ENCODE assay signal across 7 mouse cellular contexts in the genomic region with DNA sequence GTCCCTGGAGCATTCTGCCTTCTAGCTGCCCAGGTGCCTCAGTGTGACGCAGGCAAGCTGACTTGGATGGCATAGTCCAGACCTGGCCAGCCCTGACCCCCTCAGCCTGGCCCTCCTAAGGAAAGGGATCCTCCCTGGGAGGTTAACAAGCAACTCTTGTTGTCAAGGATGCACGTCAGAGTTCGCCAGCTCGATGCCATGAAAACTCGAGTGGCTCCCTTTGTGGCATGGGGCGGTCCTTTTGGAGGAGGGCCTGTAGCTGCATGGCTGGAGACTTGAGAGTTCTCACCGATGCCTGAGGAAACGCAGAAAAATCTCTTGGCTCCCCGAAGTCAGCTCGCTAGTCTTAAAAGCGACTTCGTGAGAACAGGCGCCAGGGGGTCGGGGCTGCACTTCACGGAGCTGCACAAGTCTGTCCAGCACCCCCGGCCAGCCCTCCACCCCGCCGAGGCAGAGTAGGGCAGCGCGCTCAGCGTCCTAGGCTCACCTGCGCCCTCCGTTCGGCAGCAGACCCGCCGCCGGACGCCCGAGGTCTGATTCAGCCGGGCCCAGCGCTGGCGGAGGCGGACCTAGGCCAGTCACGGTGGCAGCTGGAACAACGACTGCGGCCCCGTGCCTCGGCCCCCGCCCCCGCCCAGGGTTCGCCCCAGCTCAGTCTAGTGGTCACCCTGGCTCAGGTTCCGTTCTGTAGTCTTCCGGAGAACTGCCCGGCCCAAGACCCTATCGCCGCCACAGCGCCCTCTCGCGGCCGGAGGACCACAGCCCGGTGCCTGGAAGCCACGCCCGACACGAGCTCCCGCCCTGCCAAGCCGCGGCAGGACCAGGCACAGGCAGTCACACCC. TPM values are rescaled to one million over a fixed set of nuclear protein-coding genes. Genes with fewer than 3 reads are reported as not detected.
DNase-seq lines count a peak whose midpoint lies in the region; ATAC-seq lines count a peak whose summit lies in the region.

A gene (minus strand): TSS at position 689 of the 842 bp plus-strand sequence.

- peaks cover 5% of the 10 kb centered on the region; the same call in 1 of the 2 replicates for H3K4me1 ChIP-seq in embryonic facial prominence, embryonic 11.5 days (ENCODE audit: control insufficient read depth, insufficient read depth, low read length)
- peaks cover 21% of the 10 kb centered on the region for H3K4me1 ChIP-seq in limb, embryonic 11.5 days (ENCODE audit: control insufficient read depth, insufficient read depth, low read length)
- H3K4me1 ChIP-seq in midbrain, embryonic 14.5 days (ENCODE audit: control insufficient read depth, insufficient read depth, low read length): peaks cover 36% of the 10 kb centered on the region

- H3K4me3 ChIP-seq in embryonic facial prominence, embryonic 11.5 days (ENCODE audit: low read depth, low read length): peak within 1 kb of the TSS; percentile 92
- peak within 1 kb of the TSS; percentile 94 for H3K4me3 ChIP-seq in limb, embryonic 11.5 days (ENCODE audit: low read depth, low read length)
- peak within 1 kb of the TSS; percentile 90 for H3K4me3 ChIP-seq in midbrain, embryonic 14.5 days (replicated peaks; ENCODE audit: low read depth, low read length)

- ATAC-seq in embryonic facial prominence, embryonic 11.5 days (replicated peaks; ENCODE audit: insufficient number of reproducible peaks, low FRiP score, low TSS enrichment, low read depth): peak; percentile 94
- ATAC-seq in limb, embryonic 11.5 days (ENCODE audit: insufficient number of reproducible peaks, low FRiP score, low TSS enrichment, low read depth): peak; percentile 93
- ATAC-seq in midbrain, embryonic 14.5 days (ENCODE audit: low FRiP score, low TSS enrichment): peak; percentile 95

- H3K4me2 ChIP-seq in embryonic facial prominence, embryonic 11.5 days (ENCODE audit: low read depth, low read length): peak within 1 kb of the TSS; percentile 79
- H3K4me2 ChIP-seq in limb, embryonic 11.5 days (ENCODE audit: low read depth, severe bottlenecking): peak within 1 kb of the TSS; percentile 94
- peak within 1 kb of the TSS; percentile 95 for H3K4me2 ChIP-seq in midbrain, embryonic 14.5 days (ENCODE audit: low read length)

- peak; percentile 99 for DNase-seq in adrenal gland, postnatal 14 days
- DNase-seq in embryonic facial prominence, embryonic 11.5 days (ENCODE audit: low spot score): peak; percentile 95
- peak; percentile 99 for DNase-seq in heart, adult 11 months
- DNase-seq in kidney, adult 18-20 months: peak; percentile 99
- DNase-seq in limb, embryonic 11.5 days (ENCODE audit: low spot score): peak; percentile 100
- peak; percentile 97 for DNase-seq in midbrain, embryonic 14.5 days
- peak; percentile 91 to 99 for DNase-seq in spleen, adult 18-20 months

- peak within 1 kb of the TSS; percentile 49; the same call in 1 of the 2 replicates for H3K27ac ChIP-seq in embryonic facial prominence, embryonic 11.5 days (replicated peaks; ENCODE audit: low read depth, low read length)
- peak within 1 kb of the TSS; percentile 56; the same call in 1 of the 2 replicates for H3K27ac ChIP-seq in limb, embryonic 11.5 days (replicated peaks; ENCODE audit: low read depth, low read length)
- peak within 1 kb of the TSS; percentile 79 for H3K27ac ChIP-seq in midbrain, embryonic 14.5 days (replicated peaks; ENCODE audit: low read depth, low read length)

- H3K27me3 ChIP-seq in embryonic facial prominence, embryonic 11.5 days (ENCODE audit: control insufficient read depth, insufficient read depth, low read length): no peaks in the 10 kb centered on the region
- H3K27me3 ChIP-seq in limb, embryonic 11.5 days (ENCODE audit: control insufficient read depth, insufficient read depth, low read length): no peaks in the 10 kb centered on the region
- H3K27me3 ChIP-seq in midbrain, embryonic 14.5 days (ENCODE audit: control insufficient read depth, insufficient read depth, low read length): no peaks in the 10 kb centered on the region

- peak within 1 kb of the TSS; percentile 93 for H3K9ac ChIP-seq in embryonic facial prominence, embryonic 11.5 days (replicated peaks; ENCODE audit: low read length)
- H3K9ac ChIP-seq in limb, embryonic 11.5 days (ENCODE audit: low read length): peak within 1 kb of the TSS; percentile 93
- peak within 1 kb of the TSS; percentile 92 for H3K9ac ChIP-seq in midbrain, embryonic 14.5 days (replicated peaks; ENCODE audit: low read length)

- no peaks in the 10 kb centered on the region for H3K9me3 ChIP-seq in embryonic facial prominence, embryonic 11.5 days (replicated peaks; ENCODE audit: control insufficient read depth, low read length)
- no peaks in the 10 kb centered on the region for H3K9me3 ChIP-seq in limb, embryonic 11.5 days (ENCODE audit: control insufficient read depth, low read length)
- H3K9me3 ChIP-seq in midbrain, embryonic 14.5 days (ENCODE audit: control insufficient read depth, low read length): no peaks in the 10 kb centered on the region

- WGBS in embryonic facial prominence, embryonic 11.5 days: under 1% methylated on average over 55 of the region's 57 CpGs
- WGBS in limb, embryonic 11.5 days: under 1% methylated on average over 57 of the region's 57 CpGs
- WGBS in midbrain, embryonic 14.5 days: under 1% methylated on average over 57 of the region's 57 CpGs

- no peaks in the 10 kb centered on the region for H3K36me3 ChIP-seq in embryonic facial prominence, embryonic 11.5 days (replicated peaks; ENCODE audit: control insufficient read depth, insufficient read depth, low read depth, low read length)
- H3K36me3 ChIP-seq in limb, embryonic 11.5 days (ENCODE audit: control insufficient read depth, insufficient read depth, low read length): peaks cover 18% of the 10 kb centered on the region
- peaks cover 42% of the 10 kb centered on the region for H3K36me3 ChIP-seq in midbrain, embryonic 14.5 days (ENCODE audit: control insufficient read depth, insufficient read depth, low read length)

RNA-seq across cellular contexts. Expression of the gene that starts here (rescaled TPM):
- total RNA-seq in adrenal gland, postnatal 14 days (2021): 14.5 and 16.9 TPM in 2 replicates
- polyA plus RNA-seq in embryonic facial prominence, embryonic 11.5 days (2014; fragmentation: Nextera tagmentation; extraction: Ambion mirVana): 19.0 and 22.9 TPM in 2 replicates
- 24.4 and 28.5 TPM in 2 replicates for polyA plus RNA-seq in limb, embryonic 11.5 days (2014; fragmentation: Nextera tagmentation; extraction: Ambion mirVana)
- polyA plus RNA-seq in midbrain, embryonic 14.5 days (2014; fragmentation: Nextera tagmentation; extraction: Ambion mirVana): 20.7 and 26.3 TPM in 2 replicates

Comparison
In these comparisons a context has a peak if more than half of its experiments do, and no peak if none do; other contexts are left out.
1. Peak in every context shown above with its lines: DNase-seq, ATAC-seq, H3K4me3 ChIP-seq and H3K27ac ChIP-seq.